Mouse (Mus musculus) intestine, embryonic 16.5 days (tissue): ENCODE measurements around the gene Slc30a10. TPM values are rescaled to one million over a fixed set of nuclear protein-coding genes. Genes with fewer than 3 reads are reported as not detected.

Experiments
- ATAC-seq: fragments of 200-750 bp; cut with Nextera tagmentation; 2 replicates; pipeline ENCODE4 v1.8.0; 2017; ENCODE audit warnings: moderate TSS enrichment, moderate library complexity
- H3K27ac ChIP-seq: fragments of 300-500 bp; sonication (generic); 2 replicates; pipeline ENCODE4 v1.5.1; 2014; ENCODE audit warnings: mild to moderate bottlenecking, low read length
- H3K27me3 ChIP-seq: fragments of 300-500 bp; sonication (generic); replicated peaks from 2 replicates; pipeline ENCODE4 v1.6.1; 2014; ENCODE audit warnings: low read length, control low read depth, mixed read lengths; ENCODE audit not compliant: control insufficient read depth, insufficient read depth
- H3K36me3 ChIP-seq: fragments of 300-500 bp; sonication (generic); 2 replicates; pipeline ENCODE4 v1.6.1; 2014; ENCODE audit warnings: low read length, control low read depth; ENCODE audit not compliant: control insufficient read depth, insufficient read depth
- H3K4me1 ChIP-seq: fragments of 300-500 bp; sonication (generic); 2 replicates; pipeline ENCODE4 v1.6.1; 2014; ENCODE audit warnings: low read length, control low read depth, mixed read lengths; ENCODE audit not compliant: control insufficient read depth, insufficient read depth
- H3K4me2 ChIP-seq: fragments of 300-500 bp; sonication (generic); 2 replicates; pipeline ENCODE4 v1.6.1; 2014; ENCODE audit warnings: low read depth, low read length, control low read depth
- H3K4me3 ChIP-seq: fragments of 300-500 bp; sonication (generic); 2 replicates; pipeline ENCODE4 v1.5.1; 2014; ENCODE audit warnings: mild to moderate bottlenecking, low read length
- H3K9ac ChIP-seq: fragments of 300-500 bp; sonication (generic); 2 replicates; pipeline ENCODE4 v1.6.1; 2014; ENCODE audit warnings: low read depth, low read length
- H3K9me3 ChIP-seq: fragments of 300-500 bp; sonication (generic); 2 replicates; pipeline ENCODE4 v1.6.1; 2016; ENCODE audit warnings: low read length, control low read depth; ENCODE audit not compliant: control insufficient read depth
- WGBS: fragments of 180-500 bp; shearing (Covaris S2); extraction: QIAGEN DNeasy Blood & Tissue Kit; methylation state at CpG from one replicate; pipeline ENCODE4 v1.1.7; 2014; 5-methylcytosine and 5-hydroxymethylcytosine counted together
- polyA plus RNA-seq: library from polyadenylated mRNA; unstranded; fragments of >200 nt; fragmentation: Nextera tagmentation; extraction: Ambion mirVana; gene quantifications from 2 replicates; pipeline ENCODE4 v1.2.1, GENCODE M21; 2015

Gene Slc30a10
- polyA plus RNA-seq, 1 experiment from 2014 or later, result 3.0 TPM

GRCm38 (mm10) chr1:185479861-185480260 is 25.2 kb downstream of the Slc30a10 start:
- Histone ChIP-seq H3K4me2 (no peak overlapping the region), H3K36me3 (no peaks in the 10 kb centered on the region), H3K27ac (no peak overlapping the region), H3K4me1 (peaks cover 13% of the 10 kb centered on the region; the same call in 1 of the 2 replicates), H3K4me3 (no peak overlapping the region), H3K27me3 (no peaks in the 10 kb centered on the region), H3K9ac (no peak overlapping the region), H3K9me3 (no peaks in the 10 kb centered on the region)
- ATAC-seq, result no peak
- 97% methylated on average over 4 of the region's 4 CpGs for WGBS

DNA sequence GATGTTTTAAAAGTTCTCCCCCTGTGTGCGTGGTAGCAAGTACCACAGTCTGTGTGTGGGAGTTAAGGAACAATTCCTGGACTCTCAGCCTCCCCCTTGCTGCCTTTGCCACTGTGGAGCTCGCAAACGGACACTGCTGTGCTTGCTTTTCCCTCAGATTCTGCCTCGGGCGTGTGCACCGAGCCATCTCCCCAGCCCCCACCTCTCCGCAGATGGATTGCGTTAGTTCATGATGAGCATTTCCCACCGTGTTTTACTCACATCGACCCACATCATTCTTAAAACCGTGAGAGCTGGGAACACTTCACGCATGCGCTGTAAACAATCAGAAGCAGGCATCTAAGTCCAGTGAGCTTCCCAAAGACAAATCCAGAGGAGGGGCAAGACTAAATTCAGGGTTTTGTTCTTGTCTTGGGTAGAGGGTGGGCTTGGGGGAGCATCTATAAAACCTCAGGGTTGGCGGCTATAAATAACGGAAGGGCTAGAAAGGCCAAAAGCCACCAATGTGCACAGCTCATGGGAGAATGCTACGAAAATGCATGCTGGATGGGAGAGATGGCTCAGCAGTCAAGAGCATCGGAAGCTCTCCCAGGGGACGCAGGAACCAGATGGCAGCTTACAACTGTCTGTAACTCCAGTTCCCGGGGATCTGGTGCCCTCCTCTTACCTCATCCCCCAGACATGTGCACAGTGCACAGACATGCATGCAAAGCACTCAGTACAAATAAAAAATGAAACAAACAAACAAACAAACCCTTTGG is 27.5 kb downstream of the Slc30a10 start:
- 35% methylated on average over 19 of the region's 19 CpGs for WGBS
- peak overlapping the region; percentile 17 for H3K4me3 ChIP-seq
- H3K27ac ChIP-seq, result no peak overlapping the region

DNA sequence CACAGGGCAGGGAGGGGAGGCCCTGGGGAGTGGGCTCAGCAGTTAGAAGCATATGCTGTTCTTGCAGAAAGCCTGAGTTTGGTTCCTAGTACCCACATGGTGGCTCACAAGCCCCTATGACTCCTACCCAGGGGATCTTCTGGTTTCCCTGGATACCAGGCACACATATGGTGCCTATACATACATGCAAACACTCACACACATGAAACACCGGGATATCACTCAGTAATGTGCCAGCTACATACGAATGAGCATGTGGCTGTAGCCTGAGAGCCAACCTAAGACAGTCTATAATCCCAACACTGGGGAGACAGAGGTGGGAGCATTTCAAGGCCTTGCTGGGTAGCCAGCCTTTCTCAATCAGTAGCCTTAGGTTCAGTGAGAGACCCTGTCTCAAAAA is 28.1 kb downstream of the Slc30a10 start:
- H3K9me3 ChIP-seq, result no peaks in the 10 kb centered on the region
- H3K36me3 ChIP-seq, result no peaks in the 10 kb centered on the region
- H3K9ac ChIP-seq, result no peak overlapping the region
- H3K4me3 ChIP-seq, result no peak overlapping the region
- ATAC-seq, result no peak
- 0 out of 2 replicates have a peak overlapping the region, but pooled peaks have one; percentile 10 for H3K27ac ChIP-seq
- 93% methylated on average over 2 of the region's 2 CpGs for whole genome bisulfite sequencing
- peaks cover 13% of the 10 kb centered on the region; the same call in 1 of the 2 replicates for H3K4me1 ChIP-seq
- H3K27me3 ChIP-seq, result no peaks in the 10 kb centered on the region
- H3K4me2 ChIP-seq, result no peak overlapping the region

More for the DNA sequence above, 27.5 kb downstream of the Slc30a10 start:
- Histone ChIP-seq H3K9me3 (no peaks in the 10 kb centered on the region), H3K36me3 (no peaks in the 10 kb centered on the region), H3K4me1 (peaks cover 13% of the 10 kb centered on the region; the same call in 1 of the 2 replicates), H3K27me3 (no peaks in the 10 kb centered on the region), H3K4me2 (peak overlapping the region; percentile 33), H3K9ac (peak overlapping the region; percentile 54; the same call in 1 of the 2 replicates)
- ATAC-seq, result no peak

- no peak overlapping the region for H3K9ac ChIP-seq
- H3K4me2 ChIP-seq, result peak overlapping the region; percentile 40
- no peaks in the 10 kb centered on the region for H3K36me3 ChIP-seq
- peak; percentile 73 for ATAC-seq
- H3K27me3 ChIP-seq, result no peaks in the 10 kb centered on the region
- H3K4me3 ChIP-seq, result no peak overlapping the region
- 53% methylated on average over 12 of the region's 12 CpGs for WGBS
- peaks cover 13% of the 10 kb centered on the region; the same call in 1 of the 2 replicates for H3K4me1 ChIP-seq
- H3K9me3 ChIP-seq, result no peaks in the 10 kb centered on the region
- peak overlapping the region; percentile 46; the same call in 1 of the 2 replicates for H3K27ac ChIP-seq
Observed at GRCm38 (mm10) chr1:185483356-185484057, 28.9 kb downstream of the Slc30a10 start.

DNA sequence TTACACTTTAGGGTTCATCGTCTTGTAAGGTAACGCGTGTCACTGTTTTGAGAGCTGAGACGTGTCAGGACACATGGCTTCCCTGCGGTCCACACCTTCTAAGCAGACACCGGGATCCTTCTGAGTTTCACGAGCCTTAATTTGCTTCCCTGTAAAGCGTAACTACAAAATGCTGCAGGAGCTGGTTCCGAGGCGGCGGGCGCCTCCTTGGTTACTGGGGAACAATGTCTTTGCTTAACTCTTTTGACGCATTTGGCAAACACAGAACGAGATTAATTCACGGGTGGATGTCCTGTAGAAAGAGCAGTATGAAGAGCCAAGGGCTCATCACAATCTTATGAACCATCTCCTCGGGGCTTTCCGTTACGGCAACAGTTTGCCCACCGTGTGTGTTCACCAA is 29.6 kb downstream of the Slc30a10 start:
- Histone ChIP-seq H3K9ac (0 out of 2 replicates have a peak overlapping the region, but pooled peaks have one; percentile 3), H3K4me2 (peak overlapping the region; percentile 40), H3K4me1 (peaks cover 13% of the 10 kb centered on the region; the same call in 1 of the 2 replicates), H3K4me3 (no peak overlapping the region; the same call in 1 of the 2 replicates), H3K27ac (peak overlapping the region; percentile 46; the same call in 1 of the 2 replicates), H3K9me3 (no peaks in the 10 kb centered on the region), H3K36me3 (no peaks in the 10 kb centered on the region), H3K27me3 (no peaks in the 10 kb centered on the region)
- ATAC-seq, result peak; percentile 13; the same call in 1 of the 2 replicates
- 55% methylated on average over 19 of the region's 19 CpGs for WGBS

- no peaks in the 10 kb centered on the region; the same call in 1 of the 2 replicates for H3K4me1 ChIP-seq
- H3K27ac ChIP-seq, result no peak overlapping the region
- no peak overlapping the region for H3K9ac ChIP-seq
- no peaks in the 10 kb centered on the region for H3K27me3 ChIP-seq
- 67% methylated on average over 6 of the region's 6 CpGs for WGBS
- no peaks in the 10 kb centered on the region for H3K36me3 ChIP-seq
- H3K4me3 ChIP-seq, result no peak overlapping the region
- H3K4me2 ChIP-seq, result no peak overlapping the region
- ATAC-seq, result no peak
- H3K9me3 ChIP-seq, result no peaks in the 10 kb centered on the region
Observed at GRCm38 (mm10) chr1:185489893-185490292, 35.2 kb downstream of the Slc30a10 start.

DNA sequence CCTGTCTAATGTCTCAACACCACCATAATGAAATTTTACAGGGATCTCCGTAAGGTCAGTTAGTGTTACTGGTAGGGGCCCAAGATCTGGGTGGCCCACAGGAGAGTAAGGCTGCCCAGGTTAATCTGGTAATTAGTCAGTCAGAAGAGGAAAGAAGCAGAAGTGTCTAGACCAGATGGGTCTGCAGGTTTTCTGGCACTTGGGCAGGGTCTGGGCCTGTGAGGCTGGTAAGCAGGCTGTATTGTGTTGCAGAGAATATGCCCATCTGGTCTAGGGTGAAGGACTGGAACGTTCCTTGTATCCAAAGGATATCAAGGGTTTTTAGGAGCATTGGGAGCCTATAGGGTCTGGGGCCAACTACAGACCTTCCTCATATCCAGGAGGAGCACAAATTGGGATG is 36.0 kb downstream of the Slc30a10 start:
- Histone ChIP-seq H3K36me3 (no peaks in the 10 kb centered on the region), H3K27me3 (no peaks in the 10 kb centered on the region), H3K4me1 (no peaks in the 10 kb centered on the region; the same call in 1 of the 2 replicates), H3K4me3 (no peak overlapping the region), H3K9ac (no peak overlapping the region), H3K27ac (no peak overlapping the region), H3K9me3 (no peaks in the 10 kb centered on the region), H3K4me2 (no peak overlapping the region)
- ATAC-seq, result no peak
- 90% methylated on average over 2 of the region's 2 CpGs for WGBS

GRCm38 (mm10) chr1:185493439-185494034 is 38.9 kb downstream of the Slc30a10 start:
- H3K27me3 ChIP-seq, result no peaks in the 10 kb centered on the region
- H3K4me3 ChIP-seq, result no peak overlapping the region
- H3K4me2 ChIP-seq, result no peak overlapping the region
- H3K36me3 ChIP-seq, result no peaks in the 10 kb centered on the region
- 48% methylated on average over 4 of the region's 4 CpGs for WGBS
- H3K9me3 ChIP-seq, result no peaks in the 10 kb centered on the region
- H3K4me1 ChIP-seq, result peaks cover 3% of the 10 kb centered on the region; the same call in 1 of the 2 replicates
- no peak overlapping the region for H3K27ac ChIP-seq
- no peak overlapping the region for H3K9ac ChIP-seq
- no peak for ATAC-seq
